Mouse (Mus musculus) megakaryocyte, embryonic 14.5 days (primary cell): ENCODE measurements around the gene Tmem229b.

Source experiments
- FLI1 ChIP-seq: IDR thresholded peaks from 2 replicates; pipeline ENCODE4 v1.6.1; 2012; ENCODE audit warnings: low read length, inconsistent platforms, mixed read lengths
- GATA1 ChIP-seq: IDR thresholded peaks from 3 replicates; pipeline ENCODE4 v1.6.1; 2012; ENCODE audit warnings: mixed read lengths, low read length, inconsistent platforms, borderline replicate concordance

DNA sequence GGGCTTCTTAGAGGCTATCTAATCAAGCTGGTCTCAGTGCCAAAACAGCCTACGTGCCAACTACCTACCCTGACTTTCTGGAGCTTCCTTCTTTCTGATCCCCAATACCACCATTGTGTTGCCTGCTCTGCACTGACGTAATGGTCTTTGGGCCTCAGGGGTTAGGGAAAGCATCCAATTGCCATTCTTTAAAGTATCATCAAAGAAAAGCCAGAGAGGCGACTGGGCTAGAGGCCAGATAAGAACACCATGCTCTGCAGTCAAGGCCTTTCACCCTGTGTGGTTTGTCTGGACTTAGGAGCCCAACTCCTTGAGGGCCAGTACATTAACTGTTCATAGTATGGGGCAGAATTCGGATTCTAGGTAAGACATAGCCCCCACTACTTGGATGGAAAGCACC is 30.3 kb downstream of the Tmem229b start:
- TF ChIP-seq GATA1 (no peak), FLI1 (no peak)
